Mouse (Mus musculus): ENCODE results near the gene Derl2. TPM values are rescaled to one million over a fixed set of nuclear protein-coding genes. Genes with fewer than 3 reads are reported as not detected.

The Derl2 gene
- polyA plus RNA-seq, 1 experiment: 38.5 TPM

GRCm38 (mm10) chr11:70980232-70980631, 39.4 kb downstream of the Derl2 start:
- Histone ChIP-seq H3K36me3 (ENCODE audit: control insufficient read depth, insufficient read depth) (peaks cover 80% of the 10 kb centered on the region), H3K79me3 (ENCODE audit: low read depth) (peaks cover 32% of the 10 kb centered on the region), H3ac (ENCODE audit: control insufficient read depth, insufficient read length, low read depth) (no peak overlapping the region), H3K27me3 (ENCODE audit: control insufficient read depth, insufficient read depth, insufficient read length) (no peaks in the 10 kb centered on the region), H3K79me2 (ENCODE audit: control insufficient read depth, insufficient read depth) (peaks cover 49% of the 10 kb centered on the region), H3K4me3 (ENCODE audit: insufficient read depth, poor library complexity, severe bottlenecking) (no peak overlapping the region)
- TF ChIP-seq MYOD1 (IDR thresholded peaks at IDR 0.05; ENCODE audit: control insufficient read depth, insufficient read length, low read depth) (no peak), MAX (IDR thresholded peaks at IDR 0.05) (no peak), MYOG (IDR thresholded peaks at IDR 0.05; ENCODE audit: control insufficient read depth, extremely low read depth, insufficient read length) (no peak), CTCF (IDR thresholded peaks at IDR 0.05; ENCODE audit: control insufficient read depth, insufficient read depth, insufficient read length) (no peak), FOSL1 (IDR thresholded peaks at IDR 0.05; ENCODE audit: insufficient read depth, low read length, poor library complexity, severe bottlenecking) (no peak), CEBPB (IDR thresholded peaks at IDR 0.05; ENCODE audit: low read depth) (no peak), USF1 (IDR thresholded peaks at IDR 0.05; ENCODE audit: low read depth) (no peak)

GRCm38 (mm10) chr11:70977293-70977692, 42.3 kb downstream of the Derl2 start:
- no peak overlapping the region for H3ac ChIP-seq (ENCODE audit: control insufficient read depth, insufficient read length, low read depth)
- H3K79me2 ChIP-seq (ENCODE audit: control insufficient read depth, insufficient read depth): peaks cover 38% of the 10 kb centered on the region
- no peak overlapping the region for H3K4me3 ChIP-seq (ENCODE audit: insufficient read depth, poor library complexity, severe bottlenecking)
- peaks cover 28% of the 10 kb centered on the region for H3K79me3 ChIP-seq (ENCODE audit: low read depth)
- peaks cover 86% of the 10 kb centered on the region for H3K36me3 ChIP-seq (ENCODE audit: control insufficient read depth, insufficient read depth)
- TF ChIP-seq FOSL1 (IDR thresholded peaks at IDR 0.05; ENCODE audit: insufficient read depth, low read length, poor library complexity, severe bottlenecking) (no peak), USF1 (IDR thresholded peaks at IDR 0.05; ENCODE audit: low read depth) (no peak), MYOD1 (IDR thresholded peaks at IDR 0.05; ENCODE audit: control insufficient read depth, insufficient read length, low read depth) (no peak), CEBPB (IDR thresholded peaks at IDR 0.05; ENCODE audit: low read depth) (no peak), MYOG (IDR thresholded peaks at IDR 0.05; ENCODE audit: control insufficient read depth, extremely low read depth, insufficient read length) (no peak), MAX (IDR thresholded peaks at IDR 0.05) (no peak), CTCF (IDR thresholded peaks at IDR 0.05; ENCODE audit: control insufficient read depth, insufficient read depth, insufficient read length) (no peak)
- H3K27me3 ChIP-seq (ENCODE audit: control insufficient read depth, insufficient read depth, insufficient read length): no peaks in the 10 kb centered on the region

GRCm38 (mm10) chr11:70975193-70975592, 44.4 kb downstream of the Derl2 start:
- Histone ChIP-seq H3K4me3 (ENCODE audit: insufficient read depth, poor library complexity, severe bottlenecking) (no peak overlapping the region), H3K36me3 (ENCODE audit: control insufficient read depth, insufficient read depth) (peaks cover 76% of the 10 kb centered on the region), H3K79me3 (ENCODE audit: low read depth) (peaks cover 7% of the 10 kb centered on the region), H3K27me3 (ENCODE audit: control insufficient read depth, insufficient read depth, insufficient read length) (no peaks in the 10 kb centered on the region), H3ac (ENCODE audit: control insufficient read depth, insufficient read length, low read depth) (no peak overlapping the region), H3K79me2 (ENCODE audit: control insufficient read depth, insufficient read depth) (peaks cover 24% of the 10 kb centered on the region)
- no peak for TF ChIP-seq MYOD1 (IDR thresholded peaks at IDR 0.05; ENCODE audit: control insufficient read depth, insufficient read length, low read depth)

GRCm38 (mm10) chr11:70973947-70974346, 45.7 kb downstream of the Derl2 start:
- no peaks in the 10 kb centered on the region for H3K27me3 ChIP-seq (ENCODE audit: control insufficient read depth, insufficient read depth, insufficient read length)
- H3K4me3 ChIP-seq (ENCODE audit: insufficient read depth, poor library complexity, severe bottlenecking): no peak overlapping the region
- H3K36me3 ChIP-seq (ENCODE audit: control insufficient read depth, insufficient read depth): peaks cover 64% of the 10 kb centered on the region
- H3K79me3 ChIP-seq (ENCODE audit: low read depth): peaks cover 7% of the 10 kb centered on the region
- H3ac ChIP-seq (ENCODE audit: control insufficient read depth, insufficient read length, low read depth): no peak overlapping the region
- TF ChIP-seq FOSL1 (IDR thresholded peaks at IDR 0.05; ENCODE audit: insufficient read depth, low read length, poor library complexity, severe bottlenecking): no peak
- peak; percentile 68 for TF ChIP-seq USF1 (IDR thresholded peaks at IDR 0.05; ENCODE audit: low read depth)
- peaks cover 20% of the 10 kb centered on the region for H3K79me2 ChIP-seq (ENCODE audit: control insufficient read depth, insufficient read depth)

GRCm38 (mm10) chr11:70972586-70972985, 47.1 kb downstream of the Derl2 start:
- Histone ChIP-seq H3K4me3 (ENCODE audit: insufficient read depth, poor library complexity, severe bottlenecking) (no peak overlapping the region), H3K79me2 (ENCODE audit: control insufficient read depth, insufficient read depth) (peaks cover 29% of the 10 kb centered on the region), H3K79me3 (ENCODE audit: low read depth) (peaks cover 17% of the 10 kb centered on the region), H3ac (ENCODE audit: control insufficient read depth, insufficient read length, low read depth) (no peak overlapping the region), H3K27me3 (ENCODE audit: control insufficient read depth, insufficient read depth, insufficient read length) (no peaks in the 10 kb centered on the region), H3K36me3 (ENCODE audit: control insufficient read depth, insufficient read depth) (peaks cover 53% of the 10 kb centered on the region)
- TF ChIP-seq MYOG (IDR thresholded peaks at IDR 0.05; ENCODE audit: control insufficient read depth, extremely low read depth, insufficient read length): no peak

GRCm38 (mm10) chr11:70970560-70971540, 48.8 kb downstream of the Derl2 start:
- peaks cover 39% of the 10 kb centered on the region for H3K79me2 ChIP-seq (ENCODE audit: control insufficient read depth, insufficient read depth)
- H3ac ChIP-seq (ENCODE audit: control insufficient read depth, insufficient read length, low read depth): peak overlapping the region; percentile 45
- H3K36me3 ChIP-seq (ENCODE audit: control insufficient read depth, insufficient read depth): peaks cover 45% of the 10 kb centered on the region
- TF ChIP-seq MYOG (IDR thresholded peaks at IDR 0.05; ENCODE audit: control insufficient read depth, extremely low read depth, insufficient read length) (no peak), USF1 (IDR thresholded peaks at IDR 0.05; ENCODE audit: low read depth) (peak; percentile 68)
- peaks cover 19% of the 10 kb centered on the region for H3K79me3 ChIP-seq (ENCODE audit: low read depth)
- no peaks in the 10 kb centered on the region for H3K27me3 ChIP-seq (ENCODE audit: control insufficient read depth, insufficient read depth, insufficient read length)
- H3K4me3 ChIP-seq (ENCODE audit: insufficient read depth, poor library complexity, severe bottlenecking): peak overlapping the region; percentile 99
